Comparison of ENCODE assay signal across 11 mouse cellular contexts in genomic region chr2:46371755-46372154, GRCm38 (mm10).
"Had no signal": no experiment of that assay in that cellular context is flagged by ENCODE, and none has a peak within 500 bp of the region (broad histone marks: within the 10 kb centered on the region; RNA-seq: fewer than 3 reads in every experiment).

No protein-coding gene starts in this region.

- DNase-seq: kidney, adult 9 months; kidney, postnatal 36 days; thymus, postnatal 36 days had no signal

- H3K27ac ChIP-seq: kidney, postnatal 0 days; left cerebral cortex, adult 2 months; limb, embryonic 15.5 days; liver, embryonic 12.5 days; midbrain, embryonic 13.5 days; neural tube, embryonic 15.5 days; stomach, embryonic 15.5 days had no signal

- H3K27me3 ChIP-seq: limb, embryonic 15.5 days; liver, embryonic 12.5 days; midbrain, embryonic 13.5 days; neural tube, embryonic 15.5 days; stomach, embryonic 15.5 days had no signal

- H3K4me2 ChIP-seq: limb, embryonic 15.5 days; midbrain, embryonic 13.5 days; neural tube, embryonic 15.5 days; stomach, embryonic 15.5 days had no signal

- H3K4me3 ChIP-seq: left cerebral cortex, adult 2 months; limb, embryonic 15.5 days; liver, embryonic 12.5 days; midbrain, embryonic 13.5 days; myocyte; neural tube, embryonic 15.5 days; stomach, embryonic 15.5 days had no signal

- H3K36me3 ChIP-seq: limb, embryonic 15.5 days; liver, embryonic 12.5 days; midbrain, embryonic 13.5 days; neural tube, embryonic 15.5 days; stomach, embryonic 15.5 days had no signal

- ATAC-seq: midbrain, embryonic 13.5 days had no signal

- H3K9ac ChIP-seq: limb, embryonic 15.5 days; liver, embryonic 12.5 days; midbrain, embryonic 13.5 days; neural tube, embryonic 15.5 days; stomach, embryonic 15.5 days had no signal

- H3K9me3 ChIP-seq: limb, embryonic 15.5 days; liver, embryonic 12.5 days; midbrain, embryonic 13.5 days; neural tube, embryonic 15.5 days; stomach, embryonic 15.5 days had no signal

- H3K4me1 ChIP-seq: limb, embryonic 15.5 days; midbrain, embryonic 13.5 days; neural tube, embryonic 15.5 days; stomach, embryonic 15.5 days had no signal
